8 mouse cellular contexts compared by ENCODE assay signal in genomic region chr2:24367895-24368261, GRCm38 (mm10). TPM values are rescaled to one million over a fixed set of nuclear protein-coding genes. Genes with fewer than 3 reads are reported as not detected.
A peak's percentile ranks its signal among the peaks of the same experiment; 100 is the strongest.
DNase-seq lines count a peak whose midpoint lies in the region; ATAC-seq and TF ChIP-seq lines count a peak whose summit lies in the region.

No protein-coding gene starts in this region.

- H3K27me3 ChIP-seq in forebrain, embryonic 10.5 days (ENCODE audit: poor library complexity, severe bottlenecking) = peaks cover 37% of the 10 kb centered on the region
- H3K27me3 ChIP-seq in limb, embryonic 10.5 days (ENCODE audit: low read depth, poor library complexity, severe bottlenecking) = peaks cover 24% of the 10 kb centered on the region
- peaks cover 12% of the 10 kb centered on the region for H3K27me3 ChIP-seq in neural tube, embryonic 12.5 days (replicated peaks)

- no peaks in the 10 kb centered on the region for H3K36me3 ChIP-seq in forebrain, embryonic 10.5 days (replicated peaks)
- no peaks in the 10 kb centered on the region for H3K36me3 ChIP-seq in limb, embryonic 10.5 days
- no peaks in the 10 kb centered on the region for H3K36me3 ChIP-seq in neural tube, embryonic 12.5 days

- DNase-seq in lung, adult 2 months = no peak
- no peak for DNase-seq in lung, postnatal 4 days
- DNase-seq in forebrain, embryonic 10.5 days (ENCODE audit: extremely low spot score, low spot score) = no peak
- DNase-seq in limb, embryonic 10.5 days (ENCODE audit: low spot score) = no peak
- no peak for DNase-seq in left cerebral cortex, postnatal 14 days (ENCODE audit: low spot score in 2 of 2)
- DNase-seq in frontal cortex, postnatal 25 days (ENCODE audit: low spot score in 2 of 2) = no peak
- DNase-seq in thymus, postnatal 10 days (ENCODE audit: low spot score in 2 of 2) = no peak

- no peak overlapping the region for H3K9ac ChIP-seq in neural tube, embryonic 12.5 days

- ATAC-seq in neural tube, embryonic 12.5 days (ENCODE audit: low FRiP score, low read depth) = no peak

- TF ChIP-seq POLR2A in lung, adult 2 months (IDR thresholded peaks at IDR 0.05; ENCODE audit: borderline replicate concordance, extremely low read depth, low read depth, low read length) = no peak

- no peak for TF ChIP-seq CTCF in lung, adult 2 months (IDR thresholded peaks at IDR 0.05; ENCODE audit: insufficient read depth, low read length)

- H3K27ac ChIP-seq in forebrain, embryonic 10.5 days = no peak overlapping the region
- no peak overlapping the region for H3K27ac ChIP-seq in limb, embryonic 10.5 days
- H3K27ac ChIP-seq in neural tube, embryonic 12.5 days = no peak overlapping the region

- WGBS in lung, adult 2 months = 29% methylated on average over 4 of the region's 4 CpGs
- WGBS in forebrain, embryonic 10.5 days = 71% methylated on average over 4 of the region's 4 CpGs
- 65% methylated on average over 4 of the region's 4 CpGs for WGBS in limb, embryonic 10.5 days
- 73% methylated on average over 4 of the region's 4 CpGs for WGBS in neural tube, embryonic 12.5 days

- no peaks in the 10 kb centered on the region for H3K9me3 ChIP-seq in forebrain, embryonic 10.5 days
- no peaks in the 10 kb centered on the region for H3K9me3 ChIP-seq in limb, embryonic 10.5 days (replicated peaks)
- H3K9me3 ChIP-seq in neural tube, embryonic 12.5 days = no peaks in the 10 kb centered on the region

- H3K4me1 ChIP-seq in lung, adult 2 months (ENCODE audit: control insufficient read depth, insufficient read depth, low read length) = peaks cover 2% of the 10 kb centered on the region; the same call in 1 of the 2 replicates
- peaks cover 8% of the 10 kb centered on the region for H3K4me1 ChIP-seq in forebrain, embryonic 10.5 days
- H3K4me1 ChIP-seq in limb, embryonic 10.5 days = peaks cover 7% of the 10 kb centered on the region; the same call in 1 of the 2 replicates
- no peaks in the 10 kb centered on the region for H3K4me1 ChIP-seq in neural tube, embryonic 12.5 days

- H3K4me3 ChIP-seq in lung, adult 2 months (replicated peaks; ENCODE audit: extremely low read depth, low read depth, low read length) = peak overlapping the region; percentile 58
- H3K4me3 ChIP-seq in forebrain, embryonic 10.5 days = peak overlapping the region; percentile 55
- peak overlapping the region; percentile 50 for H3K4me3 ChIP-seq in limb, embryonic 10.5 days
- no peak overlapping the region for H3K4me3 ChIP-seq in neural tube, embryonic 12.5 days

- intact Hi-C loops in left cerebral cortex, postnatal 14 days (cut with DNase I) = no loop called here

- H3K4me2 ChIP-seq in neural tube, embryonic 12.5 days (replicated peaks) = peak overlapping the region; percentile 84

RNA-seq across cellular contexts. Expression of gene Psd4, which starts 0.5 kb away (rescaled TPM):
- 7.8 and 12.3 TPM in 2 replicates for polyA plus RNA-seq in lung, adult 2 months (2012; rRNA removed)
- 0.46 and 0.60 TPM in 2 replicates for polyA plus RNA-seq in forebrain, embryonic 10.5 days (2016; fragmentation: Nextera tagmentation; extraction: Ambion mirVana)
- polyA plus RNA-seq in limb, embryonic 10.5 days (2016; fragmentation: Nextera tagmentation; extraction: Ambion mirVana) = 0.43 and 0.59 TPM in 2 replicates
- polyA plus RNA-seq in neural tube, embryonic 12.5 days (2016; fragmentation: Nextera tagmentation; extraction: Ambion mirVana) = 0.43 and 0.47 TPM in 2 replicates
- 1 to 10 TPM in 1 of 2 experiments, under 1 TPM in 1; 0.99 to 2.2 TPM for total RNA-seq in left cerebral cortex, postnatal 14 days (2021)

RNA-seq across cellular contexts. Expression of gene Il1rn, which starts 31.2 kb away (rescaled TPM):
- 4.7 and 14.0 TPM in 2 replicates for polyA plus RNA-seq in lung, adult 2 months (2012; rRNA removed)
- polyA plus RNA-seq in forebrain, embryonic 10.5 days (2016; fragmentation: Nextera tagmentation; extraction: Ambion mirVana) = not detected in 2 replicates
- 0.95 TPM in 1 of 2 replicates, not detected in the other for polyA plus RNA-seq in limb, embryonic 10.5 days (2016; fragmentation: Nextera tagmentation; extraction: Ambion mirVana)
- polyA plus RNA-seq in neural tube, embryonic 12.5 days (2016; fragmentation: Nextera tagmentation; extraction: Ambion mirVana) = 0.14 and 0.18 TPM in 2 replicates
- not detected for total RNA-seq in left cerebral cortex, postnatal 14 days (2021)
